Mouse (Mus musculus): ENCODE results near the gene Cnot6l. TPM values are rescaled to one million over a fixed set of nuclear protein-coding genes. Genes with fewer than 3 reads are reported as not detected.
A peak's percentile ranks its signal among the peaks of the same experiment; 100 is the strongest.

Cnot6l gene
- total and polyA plus RNA-seq, 3 experiments, result 19.6 to 33.4 (median 28.0) TPM

- no peak for TF ChIP-seq NELFE (IDR thresholded peaks at IDR 0.05; ENCODE audit: low read depth, low read length)
Measured at GRCm38 (mm10) chr5:96176121-96176520, 12.2 kb upstream of the Cnot6l start (continued).

GRCm38 (mm10) chr5:96171765-96172164, 7.8 kb upstream of the Cnot6l start:
- dilution Hi-C loops (cut with MboI; ENCODE audit: extremely low pct_ligation_motif_present, extremely low pct_unique_long_range_greater_than_20kb, low sequenced_read_pairs) (no loop called here), in situ Hi-C loops (cut with MboI; ENCODE audit: low pct_ligation_motif_present, low pct_unique_long_range_greater_than_20kb, low sequenced_read_pairs) (loop anchor here (5.0 kb wide), 1 partner anchor 36 kb away; the partner anchor contains the start of gene Mrpl1)
- Histone ChIP-seq H3K9me3 (replicated peaks; ENCODE audit: low read length) (peaks cover 2% of the 10 kb centered on the region), H3K4me3 (replicated peaks in 1 of 3; ENCODE audit: low read depth in 2 of 3, low read length in 2 of 3, poor library complexity in 1 of 3) (no peak overlapping the region), H3K79me2 (replicated peaks; ENCODE audit: control insufficient read depth, extremely low read depth, insufficient read depth, poor library complexity, severe bottlenecking) (no peaks in the 10 kb centered on the region; the same call in 1 of the 2 replicates), H3K36me3 (replicated peaks in 1 of 2; ENCODE audit: control insufficient read depth in 1 of 2, insufficient read depth in 1 of 2, low read length in 1 of 2) (no peaks in the 10 kb centered on the region), H3K4me2 (ENCODE audit: insufficient read depth, low read depth, poor library complexity, severe bottlenecking) (peak overlapping the region; percentile 75), H3K27me3 (replicated peaks) (no peaks in the 10 kb centered on the region), H3K27ac (ENCODE audit: insufficient read depth, low read depth) (peak overlapping the region; percentile 56; the same call in 1 of the 2 replicates), H3K9ac (ENCODE audit: insufficient read depth, low read depth) (no peak overlapping the region), H3K4me1 (ENCODE audit: control insufficient read depth in 1 of 2, insufficient read depth in 2 of 2) (peaks cover 14 to 34% of the 10 kb centered on the region in 2 experiments)
- peak; percentile 82 for DNase-seq (ENCODE audit: extremely low read depth)
- TF ChIP-seq RCOR1 (conservative IDR thresholded peaks at IDR 0.05; ENCODE audit: low read depth, low read length) (peak; percentile 58; the same call in 1 of the 2 replicates), BHLHE40 (IDR thresholded peaks at IDR 0.05; ENCODE audit: low read depth, low read length) (peak; percentile 74; the same call in 1 of the 2 replicates), IRF4 (IDR thresholded peaks at IDR 0.05; ENCODE audit: low read depth, low read length) (peak; percentile 98), MYC (IDR thresholded peaks at IDR 0.05; ENCODE audit: low read depth, low read length) (peak; percentile 88), NRF1 (IDR thresholded peaks at IDR 0.05; ENCODE audit: low read depth, low read length) (no peak), ZMIZ1 (IDR thresholded peaks at IDR 0.05; ENCODE audit: low read depth, low read length) (no peak), JUND (conservative IDR thresholded peaks at IDR 0.05; ENCODE audit: low read depth, low read length) (peak; percentile 99), SMC3 (IDR thresholded peaks at IDR 0.05; ENCODE audit: low read depth, low read length) (no peak), TCF12 (IDR thresholded peaks at IDR 0.05; ENCODE audit: low read depth, low read length) (peak; percentile 83), TBP (conservative IDR thresholded peaks at IDR 0.05; ENCODE audit: low read depth, low read length) (no peak), POLR2A (IDR thresholded peaks at IDR 0.05; ENCODE audit: low read depth, low read length) (no peak), MEF2A (IDR thresholded peaks at IDR 0.05; ENCODE audit: borderline replicate concordance, low read depth, low read length) (no peak; the same call in 1 of the 2 replicates), ZNF384 (IDR thresholded peaks at IDR 0.05; ENCODE audit: low read depth, low read length) (peak; percentile 75), JUN (IDR thresholded peaks at IDR 0.05; ENCODE audit: insufficient read depth, low read depth, low read length) (peak; percentile 97), EP300 (IDR thresholded peaks at IDR 0.05; ENCODE audit: low read length) (peak; percentile 98)

GRCm38 (mm10) chr5:96170443-96170842, 6.5 kb upstream of the Cnot6l start:
- no peaks in the 10 kb centered on the region for H3K36me3 ChIP-seq (replicated peaks in 1 of 2; ENCODE audit: control insufficient read depth in 1 of 2, insufficient read depth in 1 of 2, low read length in 1 of 2)
- dilution Hi-C loops (cut with MboI; ENCODE audit: extremely low pct_ligation_motif_present, extremely low pct_unique_long_range_greater_than_20kb, low sequenced_read_pairs), result no loop called here
- H3K4me1 ChIP-seq (ENCODE audit: control insufficient read depth in 1 of 2, insufficient read depth in 2 of 2), result peaks cover 14 to 30% of the 10 kb centered on the region in 2 experiments
- in situ Hi-C loops (cut with MboI; ENCODE audit: low pct_ligation_motif_present, low pct_unique_long_range_greater_than_20kb, low sequenced_read_pairs), result loop anchor here (5.0 kb wide), 1 partner anchor 37 kb away; the partner anchor contains the start of gene Mrpl1
- TF ChIP-seq USF1 (IDR thresholded peaks at IDR 0.05; ENCODE audit: low read depth, low read length) (no peak), TCF12 (IDR thresholded peaks at IDR 0.05; ENCODE audit: low read depth, low read length) (0 out of 2 replicates have a peak, but pooled peaks have one; percentile 16)
- peak overlapping the region; percentile 31; the same call in 1 of the 2 replicates for H3K4me2 ChIP-seq (ENCODE audit: insufficient read depth, low read depth, poor library complexity, severe bottlenecking)
- H3K27me3 ChIP-seq (replicated peaks), result no peaks in the 10 kb centered on the region
- H3K79me2 ChIP-seq (replicated peaks; ENCODE audit: control insufficient read depth, extremely low read depth, insufficient read depth, poor library complexity, severe bottlenecking), result no peaks in the 10 kb centered on the region; the same call in 1 of the 2 replicates
- H3K4me3 ChIP-seq (replicated peaks in 1 of 3; ENCODE audit: low read depth in 2 of 3, low read length in 2 of 3, poor library complexity in 1 of 3), result no peak overlapping the region
- no peak overlapping the region for H3K9ac ChIP-seq (ENCODE audit: insufficient read depth, low read depth)
- no peak for DNase-seq (ENCODE audit: extremely low read depth)
- H3K9me3 ChIP-seq (replicated peaks; ENCODE audit: low read length), result peaks cover 6% of the 10 kb centered on the region
- H3K27ac ChIP-seq (ENCODE audit: insufficient read depth, low read depth), result no peak overlapping the region

All from CH12.LX (cell line).